Mouse (Mus musculus) lung, embryonic 14.5 days (tissue): ENCODE data around the gene Plekha6. TPM values are rescaled to one million over a fixed set of nuclear protein-coding genes. Genes with fewer than 3 reads are reported as not detected.

Experiments
- ATAC-seq: fragments of 200-750 bp; cut with Nextera tagmentation; 2 replicates; pipeline ENCODE4 v1.8.0; 2017; ENCODE audit warnings: mild to moderate bottlenecking, moderate TSS enrichment, moderate library complexity; ENCODE audit not compliant: insufficient read depth
- DNase-seq: peaks from one replicate; pipeline ENCODE4 v3.0.0-alpha.2; 2015
- H3K27ac ChIP-seq: fragments of 300-500 bp; sonication (generic); 2 replicates; pipeline ENCODE4 v1.5.1; 2014; ENCODE audit warnings: low read depth, mild to moderate bottlenecking, moderate library complexity
- H3K27me3 ChIP-seq: fragments of 300-500 bp; sonication (generic); 2 replicates; pipeline ENCODE4 v1.6.1; 2014; ENCODE audit warnings: low read length, control low read depth; ENCODE audit not compliant: insufficient read depth
- H3K36me3 ChIP-seq: fragments of 300-500 bp; sonication (generic); 2 replicates; pipeline ENCODE4 v1.6.1; 2014; ENCODE audit warnings: control low read depth; ENCODE audit not compliant: insufficient read depth
- H3K4me1 ChIP-seq: fragments of 300-500 bp; sonication (generic); 2 replicates; pipeline ENCODE4 v1.6.1; 2014; ENCODE audit warnings: antibody characterized with exemption, control low read depth; ENCODE audit not compliant: insufficient read depth
- H3K4me2 ChIP-seq: fragments of 300-500 bp; sonication (generic); 2 replicates; pipeline ENCODE4 v1.6.1; 2014; ENCODE audit warnings: mild to moderate bottlenecking
- H3K4me3 ChIP-seq: fragments of 300-500 bp; sonication (generic); 2 replicates; pipeline ENCODE4 v1.5.1; 2014; ENCODE audit warnings: low read depth, low read length
- H3K9ac ChIP-seq: fragments of 300-500 bp; sonication (generic); 2 replicates; pipeline ENCODE4 v1.6.1; 2014
- H3K9me3 ChIP-seq: fragments of 300-500 bp; sonication (generic); 2 replicates; pipeline ENCODE4 v1.6.1; 2016; ENCODE audit warnings: low read depth, low read length, control low read depth
- CTCF ChIP-seq: IDR thresholded peaks from 2 replicates; pipeline ENCODE4 v1.5.1; 2016; ENCODE audit warnings: antibody characterized with exemption, low read depth
- WGBS: fragments of 180-500 bp; shearing (Covaris S2); extraction: QIAGEN DNeasy Blood & Tissue Kit; methylation state at CpG from one replicate; pipeline ENCODE4 v1.1.7; 2014; 5-methylcytosine and 5-hydroxymethylcytosine counted together
- polyA plus RNA-seq: library from polyadenylated mRNA; unstranded; fragments of >200 nt; fragmentation: Nextera tagmentation; extraction: Ambion mirVana; gene quantifications from 2 replicates; pipeline ENCODE4 v1.2.1, GENCODE M21; 2014

The Plekha6 gene
- polyA plus RNA-seq, 1 experiment from 2014 or later: 6.7 TPM

GRCm38 (mm10) chr1:133171357-133171756 lies 7.3 kb downstream of the Plekha6 start:
- WGBS: 87% methylated on average over 9 of the region's 9 CpGs
- H3K4me3 ChIP-seq: no peak overlapping the region
- H3K4me2 ChIP-seq: no peak overlapping the region
- DNase-seq: no peak
- H3K4me1 ChIP-seq: no peaks in the 10 kb centered on the region
- no peak overlapping the region for H3K27ac ChIP-seq
- no peak for ATAC-seq
- H3K9ac ChIP-seq: no peak overlapping the region
- H3K9me3 ChIP-seq: no peaks in the 10 kb centered on the region
- no peaks in the 10 kb centered on the region for H3K36me3 ChIP-seq
- no peak for TF ChIP-seq CTCF
- H3K27me3 ChIP-seq: peaks cover 19% of the 10 kb centered on the region; the same call in 1 of the 2 replicates

GRCm38 (mm10) chr1:133175150-133175549 lies 11.1 kb downstream of the Plekha6 start:
- H3K4me2 ChIP-seq: no peak overlapping the region
- no peaks in the 10 kb centered on the region for H3K9me3 ChIP-seq
- 38% methylated on average over 6 of the region's 6 CpGs for WGBS
- no peaks in the 10 kb centered on the region for H3K36me3 ChIP-seq
- H3K4me3 ChIP-seq: no peak overlapping the region
- no peak for TF ChIP-seq CTCF
- no peak overlapping the region for H3K9ac ChIP-seq
- ATAC-seq (no peak), DNase-seq (peak; percentile 36)
- H3K4me1 ChIP-seq: no peaks in the 10 kb centered on the region
- no peak overlapping the region for H3K27ac ChIP-seq
- no peaks in the 10 kb centered on the region for H3K27me3 ChIP-seq

- Histone ChIP-seq H3K27ac (no peak overlapping the region), H3K27me3 (peaks cover 14% of the 10 kb centered on the region), H3K9ac (no peak overlapping the region), H3K4me3 (no peak overlapping the region), H3K36me3 (no peaks in the 10 kb centered on the region), H3K4me2 (no peak overlapping the region), H3K4me1 (no peaks in the 10 kb centered on the region; the same call in 1 of the 2 replicates), H3K9me3 (no peaks in the 10 kb centered on the region)
- TF ChIP-seq CTCF: peak; percentile 98
- 47% methylated on average over 8 of the region's 8 CpGs for WGBS
- DNase-seq (peak; percentile 90), ATAC-seq (peak; percentile 8; the same call in 1 of the 2 replicates)
These were observed 13.6 kb downstream of the Plekha6 start for GRCm38 (mm10) chr1:133177480-133178172.

GRCm38 (mm10) chr1:133178732-133179440 lies 14.9 kb downstream of the Plekha6 start:
- DNase-seq (no peak), ATAC-seq (no peak)
- H3K27me3 ChIP-seq: peaks cover 23% of the 10 kb centered on the region
- TF ChIP-seq CTCF: no peak
- no peaks in the 10 kb centered on the region; the same call in 1 of the 2 replicates for H3K4me1 ChIP-seq
- WGBS: 70% methylated on average over 11 of the region's 11 CpGs
- H3K9me3 ChIP-seq: no peaks in the 10 kb centered on the region
- H3K9ac ChIP-seq: no peak overlapping the region
- no peaks in the 10 kb centered on the region for H3K36me3 ChIP-seq
- no peak overlapping the region for H3K4me2 ChIP-seq
- H3K4me3 ChIP-seq: no peak overlapping the region
- H3K27ac ChIP-seq: no peak overlapping the region

GRCm38 (mm10) chr1:133181072-133182015 lies 17.3 kb downstream of the Plekha6 start:
- Histone ChIP-seq H3K4me2 (peak overlapping the region; percentile 79), H3K9ac (0 out of 2 replicates have a peak overlapping the region, but pooled peaks have one; percentile 5), H3K9me3 (no peaks in the 10 kb centered on the region), H3K27ac (no peak overlapping the region), H3K36me3 (no peaks in the 10 kb centered on the region), H3K4me1 (no peaks in the 10 kb centered on the region; the same call in 1 of the 2 replicates), H3K27me3 (peaks cover 23% of the 10 kb centered on the region), H3K4me3 (peak overlapping the region; percentile 42)
- ATAC-seq: peak; percentile 68
- under 1% methylated on average over 31 of the region's 31 CpGs for WGBS
- TF ChIP-seq CTCF: peak; percentile 96
- DNase-seq: peak; percentile 89

- DNase-seq (peak; percentile 63), ATAC-seq (peak; percentile 59)
- peak overlapping the region; percentile 79 for H3K4me2 ChIP-seq
- H3K4me1 ChIP-seq: no peaks in the 10 kb centered on the region; the same call in 1 of the 2 replicates
- no peaks in the 10 kb centered on the region for H3K9me3 ChIP-seq
- peaks cover 23% of the 10 kb centered on the region for H3K27me3 ChIP-seq
- TF ChIP-seq CTCF: peak; percentile 30; the same call in 1 of the 2 replicates
- peak overlapping the region; percentile 27 for H3K9ac ChIP-seq
- H3K27ac ChIP-seq: no peak overlapping the region
- H3K36me3 ChIP-seq: no peaks in the 10 kb centered on the region
- under 1% methylated on average over 25 of the region's 25 CpGs for WGBS
- peak overlapping the region; percentile 42 for H3K4me3 ChIP-seq
These were observed 18.2 kb downstream of the Plekha6 start for GRCm38 (mm10) chr1:133182016-133182705.
